In the genomic region with DNA sequence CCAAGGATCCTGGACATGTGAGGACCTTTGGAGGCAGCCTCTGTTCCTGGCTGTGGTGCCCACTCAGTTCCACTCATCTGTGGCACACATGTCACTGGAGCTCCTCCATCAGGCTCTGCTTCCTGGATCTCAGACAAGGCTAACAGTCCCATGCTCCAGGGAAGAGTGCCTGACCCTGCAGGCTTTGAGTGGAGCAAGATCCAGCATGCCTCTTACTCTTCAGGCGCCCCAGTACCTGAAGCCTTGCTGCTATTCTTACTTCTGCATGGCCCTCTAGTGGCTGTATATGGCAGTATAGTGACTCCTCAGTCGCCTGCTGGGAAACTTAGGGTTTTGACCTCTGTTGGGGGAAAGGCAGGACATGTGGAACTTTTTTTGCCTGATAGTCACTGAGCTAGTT, we compare ENCODE assay signal across 8 mouse cellular contexts. TPM values are rescaled to one million over a fixed set of nuclear protein-coding genes. Genes with fewer than 3 reads are reported as not detected.
A peak's percentile ranks its signal among the peaks of the same experiment; 100 is the strongest.
DNase-seq lines count a peak whose midpoint lies in the region; ATAC-seq lines count a peak whose summit lies in the region.

No protein-coding gene starts in this region.

- 13% methylated on average over 2 of the region's 2 CpGs for WGBS in heart, embryonic 13.5 days
- WGBS in kidney, embryonic 16.5 days: 14% methylated on average over 2 of the region's 2 CpGs

- H3K27ac ChIP-seq in heart, embryonic 13.5 days (replicated peaks): peak overlapping the region; percentile 29; the same call in 1 of the 2 replicates
- no peak overlapping the region for H3K27ac ChIP-seq in kidney, embryonic 16.5 days (ENCODE audit: low read length)

- H3K9me3 ChIP-seq in heart, embryonic 13.5 days: no peaks in the 10 kb centered on the region
- no peaks in the 10 kb centered on the region for H3K9me3 ChIP-seq in kidney, embryonic 16.5 days (ENCODE audit: low read length)

- DNase-seq in gastrocnemius, adult 18-20 months (ENCODE audit: low spot score): peak; percentile 65
- DNase-seq in gastrocnemius, postnatal 36 days: no peak
- peak; percentile 69 for DNase-seq in ES-CJ7 (ENCODE audit: low read depth, low spot score)
- DNase-seq in cerebellum, postnatal 25 days: peak; percentile 44 to 65
- DNase-seq in lung, postnatal 4 days: peak; percentile 41 to 57
- peak; percentile 47 for DNase-seq in testis, postnatal 10 days (ENCODE audit: low spot score)

- H3K4me2 ChIP-seq in heart, embryonic 13.5 days: no peak overlapping the region
- H3K4me2 ChIP-seq in kidney, embryonic 16.5 days (replicated peaks; ENCODE audit: low read depth, low read length): no peak overlapping the region

- H3K4me1 ChIP-seq in heart, embryonic 13.5 days: peaks cover 33% of the 10 kb centered on the region
- H3K4me1 ChIP-seq in kidney, embryonic 16.5 days (ENCODE audit: insufficient read depth, low read length): no peaks in the 10 kb centered on the region

- no peaks in the 10 kb centered on the region for H3K27me3 ChIP-seq in heart, embryonic 13.5 days (replicated peaks)
- no peaks in the 10 kb centered on the region for H3K27me3 ChIP-seq in kidney, embryonic 16.5 days (ENCODE audit: insufficient read depth, low read length)

- no peak overlapping the region for H3K4me3 ChIP-seq in heart, embryonic 13.5 days
- no peak overlapping the region for H3K4me3 ChIP-seq in kidney, embryonic 16.5 days (ENCODE audit: low read length)

- intact Hi-C loops in gastrocnemius, postnatal 36 days (cut with DNase I): loop anchor here (1.0 to 10.0 kb wide), 2 partner anchors 56 to 191 kb away; no protein-coding TSS in a partner anchor

- H3K9ac ChIP-seq in heart, embryonic 13.5 days: 0 out of 2 replicates have a peak overlapping the region, but pooled peaks have one; percentile 4
- no peak overlapping the region for H3K9ac ChIP-seq in kidney, embryonic 16.5 days (replicated peaks; ENCODE audit: low read length)

- ATAC-seq in heart, embryonic 13.5 days (ENCODE audit: extremely low read depth, insufficient number of reproducible peaks, low FRiP score, low TSS enrichment): no peak
- peak; percentile 73 for ATAC-seq in kidney, embryonic 16.5 days (ENCODE audit: low FRiP score, low TSS enrichment)

- H3K36me3 ChIP-seq in heart, embryonic 13.5 days: no peaks in the 10 kb centered on the region
- no peaks in the 10 kb centered on the region for H3K36me3 ChIP-seq in kidney, embryonic 16.5 days (ENCODE audit: insufficient read depth, low read length)

RNA-seq across cellular contexts. Expression of gene Tppp, which starts 17.0 kb away (rescaled TPM):
- total RNA-seq in gastrocnemius, adult 18-20 months (2021): 1 to 10 TPM; 6.2 to 6.4 TPM
- total RNA-seq in gastrocnemius, postnatal 36 days (2021): 1 to 10 TPM; 4.5 to 4.7 TPM
- polyA plus RNA-seq in heart, embryonic 13.5 days (2015; fragmentation: Nextera tagmentation; extraction: Ambion mirVana): 3.2 and 3.6 TPM in 2 replicates
- 0.71 and 0.84 TPM in 2 replicates for polyA plus RNA-seq in kidney, embryonic 16.5 days (2015; fragmentation: Nextera tagmentation; extraction: Ambion mirVana)

RNA-seq across cellular contexts. Expression of gene Cep72, which starts 35.9 kb away (rescaled TPM):
- under 1 TPM; 0.07 to 0.27 TPM for total RNA-seq in gastrocnemius, adult 18-20 months (2021)
- total RNA-seq in gastrocnemius, postnatal 36 days (2021): under 1 TPM; 0.15 to 0.66 TPM
- polyA plus RNA-seq in heart, embryonic 13.5 days (2015; fragmentation: Nextera tagmentation; extraction: Ambion mirVana): 11.5 and 11.7 TPM in 2 replicates
- 17.8 and 18.4 TPM in 2 replicates for polyA plus RNA-seq in kidney, embryonic 16.5 days (2015; fragmentation: Nextera tagmentation; extraction: Ambion mirVana)

Comparison
In these comparisons a context has a peak if more than half of its experiments do, and no peak if none do; other contexts are left out.
1. DNase-seq: peak in gastrocnemius, adult 18-20 months (single experiment), ES-CJ7 (single experiment), cerebellum, postnatal 25 days (2 of 2), lung, postnatal 4 days (2 of 2) and testis, postnatal 10 days (single experiment); none in gastrocnemius, postnatal 36 days (0 of 2).